Mouse (Mus musculus): ENCODE data around the gene Slc7a5.

Slc7a5 gene

GRCm38 (mm10) chr8:121849303-121849702 lies 58.2 kb downstream of the Slc7a5 start:
- DNase-seq (ENCODE audit: low spot score) = no peak

GRCm38 (mm10) chr8:121848495-121848894 lies 59.0 kb downstream of the Slc7a5 start:
- no peak for DNase-seq (ENCODE audit: low spot score)

GRCm38 (mm10) chr8:121847987-121848386 lies 59.5 kb downstream of the Slc7a5 start:
- DNase-seq (ENCODE audit: low spot score) = no peak

GRCm38 (mm10) chr8:121847261-121847822 lies 60.2 kb downstream of the Slc7a5 start:
- DNase-seq (ENCODE audit: low spot score) = no peak

GRCm38 (mm10) chr8:121846815-121847214 lies 60.7 kb downstream of the Slc7a5 start:
- DNase-seq (ENCODE audit: low spot score) = no peak

GRCm38 (mm10) chr8:121844765-121845164 lies 62.7 kb downstream of the Slc7a5 start:
- DNase-seq (ENCODE audit: low spot score) = no peak

GRCm38 (mm10) chr8:121843184-121843733 lies 64.2 kb downstream of the Slc7a5 start:
- DNase-seq (ENCODE audit: low spot score) = no peak

- no peak for DNase-seq (ENCODE audit: low spot score)
Measured at GRCm38 (mm10) chr8:121842064-121842955, 65.2 kb downstream of the Slc7a5 start.

GRCm38 (mm10) chr8:121841242-121841641 lies 66.3 kb downstream of the Slc7a5 start:
- peak; percentile 44 for DNase-seq (ENCODE audit: low spot score)

GRCm38 (mm10) chr8:121832503-121832902 lies 75.0 kb downstream of the Slc7a5 start:
- peak; percentile 54 for DNase-seq (ENCODE audit: low spot score)

GRCm38 (mm10) chr8:121832061-121832460 lies 75.4 kb downstream of the Slc7a5 start:
- no peak for DNase-seq (ENCODE audit: low spot score)
